Mouse (Mus musculus): Measurements from ENCODE around the gene Trem1. TPM values are rescaled to one million over a fixed set of nuclear protein-coding genes. Genes with fewer than 3 reads are reported as not detected.

Gene Trem1
- polyA plus RNA-seq, 1 experiment = 0.21 TPM

DNA sequence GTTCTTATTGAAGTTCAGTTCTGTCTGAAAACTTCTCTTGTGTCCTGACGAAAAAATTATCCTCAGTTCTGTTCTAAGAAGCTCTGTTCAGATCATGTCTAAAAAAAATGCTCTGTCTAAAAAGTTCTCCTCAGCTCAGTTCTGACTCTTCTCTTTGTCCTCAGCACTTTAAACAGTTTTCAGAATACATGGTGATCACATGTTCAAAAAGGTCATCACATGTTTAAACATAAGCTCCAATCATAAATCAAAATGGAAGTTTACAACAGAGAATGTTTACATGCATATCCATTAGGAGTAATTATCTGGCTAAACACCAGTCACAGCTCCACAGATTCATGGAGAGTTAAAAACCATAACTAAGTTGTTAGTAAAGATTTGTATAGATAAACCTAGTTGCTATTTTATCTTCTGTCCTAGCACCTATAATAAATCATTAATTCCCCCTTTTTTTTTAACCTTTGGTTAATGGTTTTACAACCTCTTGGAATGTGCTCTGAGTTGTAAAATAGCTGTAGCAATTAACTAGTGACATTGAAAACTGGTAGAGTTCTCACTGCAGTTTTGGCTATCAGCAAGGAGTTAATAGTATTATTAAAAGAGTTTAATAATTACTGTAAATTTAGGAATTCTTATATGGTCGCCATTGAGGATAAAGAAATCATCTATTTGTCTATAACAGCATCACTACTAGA lies 34.2 kb downstream of the Trem1 start:
- WGBS = 18% methylated on average over 2 of the region's 2 CpGs
- no peak for DNase-seq (ENCODE audit: low read depth, low spot score)

DNA sequence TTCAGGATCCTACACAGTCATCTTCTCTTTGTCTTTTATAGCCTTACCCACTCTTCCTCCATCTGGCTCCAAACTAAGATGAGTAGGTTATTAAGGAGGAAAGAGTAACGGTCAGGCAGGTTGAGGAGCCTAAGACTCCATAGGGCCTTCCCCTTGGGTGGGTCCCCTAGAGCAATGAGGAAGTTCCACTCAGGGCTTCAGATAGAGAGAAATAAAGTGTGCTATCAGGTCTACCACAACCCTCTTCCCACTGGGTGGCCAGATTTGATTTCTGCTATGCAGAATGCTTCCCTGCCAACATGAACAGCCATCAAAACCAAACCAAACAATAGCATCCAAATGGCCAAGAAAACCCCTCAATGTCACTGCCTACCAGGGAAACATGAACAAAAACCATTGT lies 35.0 kb downstream of the Trem1 start:
- whole genome bisulfite sequencing = 43% methylated on average over 1 of the region's 1 CpGs
- DNase-seq (ENCODE audit: low read depth, low spot score) = no peak

DNA sequence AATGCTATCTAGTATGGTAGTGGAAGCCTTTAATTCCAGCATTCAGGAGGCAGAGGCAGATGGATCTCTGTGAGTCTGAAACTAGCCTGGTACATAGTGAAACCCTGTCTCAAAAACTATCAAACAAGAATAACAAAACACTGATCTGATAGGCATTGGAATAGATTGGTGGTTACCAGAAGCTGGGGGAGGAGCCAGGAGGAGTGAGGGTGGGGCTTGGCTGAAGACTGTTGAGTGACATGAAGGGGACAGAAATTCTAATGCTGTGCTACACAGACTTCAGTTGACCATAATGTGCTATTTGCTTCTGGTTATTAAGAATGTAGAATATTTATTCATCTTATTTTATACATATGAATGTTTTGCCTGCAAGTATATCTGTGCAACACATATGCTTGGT lies 35.7 kb downstream of the Trem1 start:
- DNase-seq (ENCODE audit: low read depth, low spot score) = no peak

- 79% methylated on average over 4 of the region's 4 CpGs for WGBS
- no peak for DNase-seq (ENCODE audit: low read depth, low spot score)
Measured at GRCm38 (mm10) chr17:48269833-48270232, 37.3 kb downstream of the Trem1 start.

- no peak for DNase-seq (ENCODE audit: low read depth, low spot score)
- WGBS = 73% methylated on average over 5 of the region's 5 CpGs
Measured at GRCm38 (mm10) chr17:48272158-48272557, 39.6 kb downstream of the Trem1 start.

GRCm38 (mm10) chr17:48272598-48272997 lies 40.0 kb downstream of the Trem1 start:
- WGBS = 48% methylated on average over 4 of the region's 4 CpGs
- DNase-seq (ENCODE audit: low read depth, low spot score) = no peak

GRCm38 (mm10) chr17:48274098-48274497 lies 41.5 kb downstream of the Trem1 start:
- no peak for DNase-seq (ENCODE audit: low read depth, low spot score)
- WGBS = 74% methylated on average over 4 of the region's 4 CpGs

DNA sequence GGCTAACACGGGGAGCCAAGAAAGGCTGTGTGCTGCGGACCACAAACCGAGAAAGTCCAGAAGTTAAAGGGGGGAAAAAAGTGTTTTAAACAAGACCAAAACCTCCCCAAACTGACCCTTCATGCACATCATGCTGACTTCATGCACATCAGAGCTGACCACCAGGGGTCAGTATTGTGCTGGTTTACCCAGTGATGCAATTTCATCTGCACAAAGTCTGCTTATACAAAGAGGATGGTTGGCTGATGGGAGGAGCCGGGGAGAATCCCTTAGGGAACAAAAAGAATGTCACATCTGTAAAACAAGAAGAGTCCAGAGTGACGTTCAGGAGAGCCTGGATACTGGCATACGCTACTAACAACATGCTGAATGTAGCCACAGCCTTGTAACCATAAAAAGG lies 42.3 kb downstream of the Trem1 start:
- WGBS = 34% methylated on average over 6 of the region's 6 CpGs
- peak; percentile 33 for DNase-seq (ENCODE audit: low read depth, low spot score)

DNA sequence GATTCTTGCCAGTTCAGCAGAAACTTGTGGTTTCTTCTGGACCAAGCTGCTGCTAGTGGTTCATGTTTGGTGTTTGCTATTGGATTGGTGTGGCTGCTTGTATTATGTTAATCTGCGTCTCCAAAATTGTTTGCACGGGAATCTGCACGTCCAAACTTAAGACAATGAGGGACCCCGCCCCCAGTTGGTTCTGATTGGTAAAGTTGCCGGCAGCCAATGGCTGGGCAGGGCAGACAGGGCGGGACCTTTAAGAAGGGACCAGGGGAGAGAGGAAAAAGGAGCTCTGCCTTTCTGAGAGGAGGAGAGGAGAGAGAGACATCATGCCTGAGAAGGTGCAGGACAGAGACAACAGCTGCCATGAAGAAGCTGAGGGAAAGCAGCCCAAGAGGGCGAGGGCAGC lies 43.2 kb downstream of the Trem1 start:
- 51% methylated on average over 7 of the region's 7 CpGs for WGBS
- no peak for DNase-seq (ENCODE audit: low read depth, low spot score)

- DNase-seq (ENCODE audit: low read depth, low spot score) = no peak
Measured at GRCm38 (mm10) chr17:48278381-48278780, 45.8 kb downstream of the Trem1 start.

- DNase-seq (ENCODE audit: low read depth, low spot score) = no peak
- 82% methylated on average over 4 of the region's 4 CpGs for WGBS
Measured at GRCm38 (mm10) chr17:48279002-48279401, 46.4 kb downstream of the Trem1 start.

DNA sequence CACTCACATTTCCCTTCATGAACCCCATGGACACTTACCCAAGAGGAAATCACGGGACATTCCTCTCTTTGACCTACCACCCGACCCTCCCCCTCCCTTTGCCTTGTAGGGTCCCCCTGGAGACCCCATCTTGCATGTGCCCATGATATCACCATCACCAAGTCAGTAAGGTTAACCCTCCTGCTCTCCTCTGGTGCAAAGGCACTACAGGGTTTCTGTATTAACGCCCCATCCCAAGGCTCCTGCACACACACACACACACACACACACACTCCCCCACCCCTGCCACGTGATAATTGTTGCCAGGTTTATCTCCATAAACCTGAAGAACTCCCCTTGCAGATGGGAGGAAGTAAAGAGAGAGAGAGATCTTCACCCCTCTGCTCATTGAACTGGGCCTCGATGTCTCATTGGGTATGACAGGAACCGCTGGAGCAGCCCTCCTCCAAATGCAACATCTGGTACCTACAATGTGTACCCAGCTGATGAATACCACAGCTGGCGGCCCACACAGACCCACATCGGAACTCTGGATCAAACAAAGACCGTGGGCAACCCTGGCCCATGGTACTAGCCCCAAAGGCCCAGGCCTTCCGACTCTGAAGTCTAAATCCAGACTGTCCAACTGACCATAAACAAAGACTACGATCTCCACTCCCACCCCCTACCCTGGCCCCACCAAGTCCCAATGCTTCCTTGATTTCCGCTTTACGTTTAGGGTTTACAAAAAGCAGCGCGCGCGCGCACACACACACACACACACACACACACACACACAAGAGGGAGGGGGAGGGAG lies 48.6 kb downstream of the Trem1 start:
- 32% methylated on average over 18 of the region's 18 CpGs for WGBS
- no peak for DNase-seq (ENCODE audit: low read depth, low spot score)

DNA sequence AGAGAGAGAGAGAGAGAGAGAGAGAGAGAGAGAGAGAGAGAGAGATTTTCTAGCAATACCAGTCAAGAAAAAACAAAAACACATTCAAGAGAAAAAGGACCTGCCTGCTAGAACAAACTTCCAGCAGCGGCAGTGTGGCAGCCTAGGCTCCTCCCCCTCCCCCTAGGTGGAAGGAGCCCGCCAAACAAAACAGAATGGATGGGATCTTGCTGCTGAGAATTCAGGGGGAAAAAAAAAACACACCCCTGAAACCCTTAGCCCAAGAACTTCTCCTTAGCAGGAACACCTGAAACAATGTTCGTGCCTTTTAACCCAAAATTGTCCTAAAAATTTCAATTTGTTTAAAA lies 49.1 kb downstream of the Trem1 start:
- 10% methylated on average over 3 of the region's 3 CpGs for WGBS
- no peak for DNase-seq (ENCODE audit: low read depth, low spot score)

GRCm38 (mm10) chr17:48286765-48287164 lies 54.2 kb downstream of the Trem1 start:
- 62% methylated on average over 1 of the region's 1 CpGs for WGBS
- DNase-seq (ENCODE audit: low read depth, low spot score) = no peak

DNA sequence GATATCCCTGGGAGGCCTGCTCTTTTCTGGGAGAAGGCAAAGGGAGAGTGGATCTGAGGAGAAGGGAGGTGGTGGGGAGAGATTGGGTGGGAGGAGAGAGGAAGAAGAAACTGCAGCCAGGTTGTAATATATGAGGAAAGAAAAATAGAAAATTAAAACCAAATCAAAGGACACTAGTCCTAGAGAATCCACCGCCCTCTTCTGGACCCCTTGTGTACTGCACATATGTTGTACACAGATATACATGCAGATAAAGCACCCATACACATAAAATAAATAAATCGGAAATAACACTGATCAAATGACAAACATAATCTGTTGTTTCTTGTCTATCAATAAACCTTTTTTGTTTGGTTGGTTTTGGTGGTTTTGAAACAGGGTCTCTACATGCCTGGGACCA lies 54.7 kb downstream of the Trem1 start:
- no peak for DNase-seq (ENCODE audit: low read depth, low spot score)
- WGBS = 63% methylated on average over 2 of the region's 2 CpGs

DNA sequence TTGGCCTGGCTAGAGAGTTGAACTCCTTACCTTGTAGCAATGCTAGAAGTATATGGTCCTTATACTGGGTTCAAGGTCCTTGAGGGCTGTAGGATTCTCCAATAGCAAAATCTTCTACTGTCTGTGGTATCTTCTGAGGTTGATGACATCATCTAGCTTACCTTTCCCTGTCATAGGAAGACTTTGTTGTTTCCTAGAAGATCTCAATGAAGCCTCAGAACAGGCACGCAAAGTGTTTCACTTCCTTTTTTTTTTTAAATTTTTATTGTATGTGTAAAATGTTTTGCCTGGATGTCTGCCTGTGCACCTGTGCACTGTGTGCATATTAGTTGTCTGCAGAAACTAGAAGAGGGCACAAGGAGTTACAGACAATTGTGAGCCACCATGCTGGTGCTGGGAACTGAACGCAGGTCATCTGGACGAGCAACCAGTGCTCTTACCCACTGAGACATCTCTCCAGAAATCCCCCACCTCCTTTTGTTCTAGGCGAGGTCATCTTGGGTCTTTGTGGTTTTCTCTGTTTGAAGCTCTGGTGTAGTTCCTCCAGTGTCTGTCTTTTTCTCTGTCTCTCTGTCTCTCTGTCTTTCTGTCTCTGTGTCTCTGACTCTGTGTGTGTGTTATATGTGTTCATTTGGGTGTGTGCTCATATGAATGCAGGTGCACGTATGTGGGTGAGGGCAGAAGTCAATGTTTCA lies 61.1 kb downstream of the Trem1 start:
- WGBS = 69% methylated on average over 5 of the region's 5 CpGs
- DNase-seq (ENCODE audit: low read depth, low spot score) = no peak

Other genes starting within 250 kb of the Trem1 start
- gene 1700122O11Rik, start 194.5 kb upstream of the Trem1 start, polyA plus RNA-seq (2012; rRNA removed) = not detected in 2 replicates
- not detected in 2 replicates for gene 1700067P10Rik, start 143.4 kb upstream of the Trem1 start, polyA plus RNA-seq (2012; rRNA removed)
- 0.07 and 0.23 TPM in 2 replicates for gene 9830107B12Rik, start 86.5 kb upstream of the Trem1 start, polyA plus RNA-seq (2012; rRNA removed)
- 0.38 and 0.46 TPM in 2 replicates for gene A530064D06Rik, start 65.5 kb upstream of the Trem1 start, polyA plus RNA-seq (2012; rRNA removed)
- 0.11 TPM in 1 of 2 replicates, not detected in the other for gene Trem3, start 15.0 kb downstream of the Trem1 start, polyA plus RNA-seq (2012; rRNA removed)
- 1.7 and 2.8 TPM in 2 replicates for gene Treml4, start 31.5 kb downstream of the Trem1 start, polyA plus RNA-seq (2012; rRNA removed)
- gene Treml2, start 66.7 kb downstream of the Trem1 start, polyA plus RNA-seq (2012; rRNA removed) = 2.5 and 2.8 TPM in 2 replicates
- 0.53 and 0.81 TPM in 2 replicates for gene B430306N03Rik, start 83.4 kb downstream of the Trem1 start, polyA plus RNA-seq (2012; rRNA removed)
- gene Trem2, start 113.6 kb downstream of the Trem1 start, polyA plus RNA-seq (2012; rRNA removed) = 0.71 and 1.1 TPM in 2 replicates
- gene Treml1, start 127.1 kb downstream of the Trem1 start, polyA plus RNA-seq (2012; rRNA removed) = not detected in 2 replicates
- 33.4 and 61.7 TPM in 2 replicates for gene Nfya, start 177.1 kb downstream of the Trem1 start, polyA plus RNA-seq (2012; rRNA removed)
- 13.4 and 15.1 TPM in 2 replicates for gene Oard1, start 177.2 kb downstream of the Trem1 start, polyA plus RNA-seq (2012; rRNA removed)
- 1.6 and 2.2 TPM in 2 replicates for gene Apobec2, start 200.2 kb downstream of the Trem1 start, polyA plus RNA-seq (2012; rRNA removed)
- 3.6 and 6.1 TPM in 2 replicates for gene Tspo2, start 218.8 kb downstream of the Trem1 start, polyA plus RNA-seq (2012; rRNA removed)
- 48.7 and 88.8 TPM in 2 replicates for gene Unc5cl, start 222.1 kb downstream of the Trem1 start, polyA plus RNA-seq (2012; rRNA removed)

Data from large intestine, adult 2 months (tissue).